Mouse (Mus musculus) induced T-regulatory cell, adult 2 months (primary cell): ENCODE measurements at regions not wholly inside any gene's neighbourhood (a gene's known extent, or its start where the extent isn't known, plus 50 kb on each side); places are given as distances from the start of the nearest gene placed in this dataset.

ENCODE experiments used
- DNase-seq: peaks from one replicate; pipeline ENCODE4 v3.0.0-alpha.2; 2012; ENCODE audit warnings: low read depth

DNA sequence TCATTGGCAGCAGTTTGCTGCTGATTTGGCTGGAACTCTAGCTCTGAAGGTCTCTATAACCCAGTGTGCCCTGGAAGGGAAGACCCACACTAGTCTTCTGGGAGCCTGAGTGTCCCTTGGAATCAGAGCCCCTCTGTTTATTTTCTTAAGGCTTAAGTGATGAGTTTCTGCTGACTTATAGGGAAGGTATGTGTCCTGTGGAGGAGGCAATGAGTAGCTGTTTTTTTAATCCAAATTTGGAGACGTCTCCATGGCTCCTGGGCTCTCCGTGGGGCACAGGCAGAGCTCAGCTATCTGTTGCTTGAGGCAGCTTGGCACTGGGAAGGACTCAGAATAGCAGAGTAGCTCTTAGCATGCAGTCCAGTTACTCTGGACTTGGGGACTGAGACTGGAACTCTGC, 146.4 kb downstream of the Ttc32 start:
- DNase-seq, result no peak

DNA sequence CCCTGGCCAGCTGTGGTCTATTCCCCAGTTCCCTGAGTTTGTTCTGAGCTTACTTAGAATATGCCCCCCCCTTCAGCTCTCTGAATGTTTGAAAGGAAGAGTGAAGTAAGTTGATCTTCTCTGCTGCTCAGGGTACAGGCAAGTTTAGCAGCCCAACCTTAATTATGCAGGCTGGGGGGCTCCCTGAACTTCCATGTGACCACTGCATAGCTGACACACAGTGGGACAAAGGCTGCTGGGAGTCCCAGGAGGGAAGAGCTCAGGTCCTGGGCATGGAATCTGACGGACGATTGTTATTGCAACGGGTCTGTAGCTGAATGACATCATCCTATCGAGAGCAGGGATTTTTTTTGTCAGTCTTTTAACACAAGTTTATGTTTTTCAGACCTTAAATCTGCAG, 148.8 kb downstream of the Ttc32 start:
- no peak for DNase-seq

DNA sequence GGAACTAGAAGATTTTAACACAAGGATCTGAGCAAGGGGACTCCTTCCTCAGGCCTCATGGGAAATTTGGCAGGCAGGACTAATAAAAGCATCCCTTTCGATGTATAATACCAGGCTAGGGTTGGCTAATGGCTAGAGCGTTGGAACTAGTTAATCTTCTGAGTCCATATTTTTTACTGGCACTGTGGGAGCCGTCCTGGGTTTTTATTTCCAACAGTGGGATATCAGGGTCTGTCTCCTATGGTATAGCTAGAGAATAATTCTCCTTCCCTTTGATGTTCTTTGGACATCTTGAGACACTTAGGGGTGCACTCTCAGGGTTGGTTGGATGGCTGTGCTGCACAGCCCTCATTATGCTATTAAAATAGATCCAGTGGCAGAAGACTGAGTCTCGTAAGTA, 150.9 kb downstream of the Ttc32 start:
- DNase-seq, result no peak

DNA sequence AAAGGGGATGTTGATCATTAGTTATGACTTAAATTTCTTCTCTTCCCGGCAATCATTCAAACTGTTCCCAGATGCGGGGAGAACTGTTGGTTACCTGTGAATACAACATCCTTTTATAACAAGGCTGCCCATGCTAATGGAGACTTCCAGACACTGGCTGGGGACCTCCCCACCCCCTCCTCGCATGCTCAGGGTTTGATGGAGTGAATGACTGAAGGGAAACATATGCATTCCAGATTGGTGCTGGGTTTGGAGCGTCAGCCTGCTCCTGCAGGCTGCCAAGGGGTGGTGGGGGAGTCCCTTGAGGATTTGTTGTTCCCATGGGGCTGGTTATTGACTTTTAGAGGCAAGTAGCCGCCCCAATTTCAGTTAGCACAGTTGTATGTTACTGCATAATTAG, 161.9 kb downstream of the Ttc32 start:
- no peak for DNase-seq

DNA sequence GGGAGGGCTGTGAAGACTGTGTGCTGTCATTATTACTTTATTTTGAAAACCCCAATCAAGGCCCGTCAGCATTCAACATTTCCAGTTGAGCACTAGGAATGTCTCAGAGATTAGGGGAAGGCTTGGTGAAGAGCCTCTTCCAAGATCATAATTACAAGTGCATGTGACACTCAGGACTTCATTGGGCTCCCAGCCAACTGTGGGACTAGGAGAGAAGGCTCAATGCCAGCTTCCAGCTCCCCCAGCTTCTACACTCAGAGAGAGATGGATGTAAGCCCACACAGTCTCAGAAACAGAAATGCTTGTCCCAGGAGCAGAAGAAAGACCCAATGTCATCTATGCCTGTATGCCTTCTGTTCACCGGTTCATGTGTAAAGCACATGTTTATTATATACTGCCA, 169.5 kb downstream of the Ttc32 start:
- DNase-seq, result no peak

DNA sequence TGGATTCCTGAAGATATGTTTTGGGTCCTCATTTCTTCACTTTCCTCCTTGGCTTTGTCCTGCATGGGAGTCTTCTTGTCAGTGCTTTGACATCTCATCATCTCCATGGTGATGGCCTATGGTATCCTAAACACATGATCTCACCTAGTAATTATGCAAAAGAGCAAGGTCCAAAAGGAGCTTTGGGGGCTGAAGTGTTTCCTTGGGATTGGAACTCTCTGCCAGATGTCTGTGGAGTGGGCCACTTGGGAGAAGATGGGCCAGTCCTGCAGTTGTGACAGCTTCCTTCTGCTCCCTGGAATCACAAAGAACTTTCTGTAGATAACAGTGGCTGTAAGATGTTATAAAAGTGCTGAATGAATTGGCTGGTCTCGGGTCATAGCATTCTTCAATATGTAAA, 182.4 kb downstream of the Ttc32 start:
- no peak for DNase-seq

DNA sequence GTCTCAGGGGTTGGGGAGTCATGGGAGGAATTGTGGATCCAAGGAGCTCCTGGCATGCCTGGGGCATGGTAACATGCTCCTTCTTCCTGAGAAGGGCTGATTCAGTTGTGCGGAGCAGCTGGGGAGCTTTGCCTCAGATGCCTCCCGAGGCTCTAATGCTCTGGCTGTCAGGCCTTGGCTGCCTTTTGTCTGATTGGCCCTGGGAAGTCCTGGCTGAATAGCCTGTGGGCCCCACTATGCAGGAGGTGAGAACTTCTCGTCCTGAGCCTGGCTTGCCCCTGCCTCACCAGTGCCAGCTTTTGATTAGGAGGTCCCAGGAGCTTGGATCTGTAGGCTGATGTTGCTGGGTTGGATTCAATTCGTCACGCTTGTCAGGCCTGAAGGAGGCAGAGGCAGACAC, 195.2 kb downstream of the Ttc32 start:
- no peak for DNase-seq

DNA sequence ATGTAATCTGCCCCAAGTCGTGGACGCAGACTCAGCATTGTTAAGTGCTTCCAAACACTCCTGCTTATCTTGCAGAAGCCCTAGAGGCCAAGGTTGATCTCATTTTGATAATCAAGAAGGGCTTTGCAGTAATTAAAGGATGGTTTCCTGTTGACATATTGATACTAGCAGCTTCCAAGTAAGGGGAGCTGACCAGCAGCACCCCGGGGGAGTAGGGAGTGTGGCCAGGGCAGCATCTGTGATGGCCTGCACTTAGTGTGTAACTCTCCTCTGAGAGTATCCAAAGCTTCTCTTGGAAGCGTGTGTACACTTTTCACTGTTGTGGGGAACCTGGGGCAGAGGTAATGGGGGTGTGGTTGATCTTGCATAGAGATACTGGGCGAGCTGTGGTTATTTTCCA, 198.1 kb downstream of the Ttc32 start:
- no peak for DNase-seq

DNA sequence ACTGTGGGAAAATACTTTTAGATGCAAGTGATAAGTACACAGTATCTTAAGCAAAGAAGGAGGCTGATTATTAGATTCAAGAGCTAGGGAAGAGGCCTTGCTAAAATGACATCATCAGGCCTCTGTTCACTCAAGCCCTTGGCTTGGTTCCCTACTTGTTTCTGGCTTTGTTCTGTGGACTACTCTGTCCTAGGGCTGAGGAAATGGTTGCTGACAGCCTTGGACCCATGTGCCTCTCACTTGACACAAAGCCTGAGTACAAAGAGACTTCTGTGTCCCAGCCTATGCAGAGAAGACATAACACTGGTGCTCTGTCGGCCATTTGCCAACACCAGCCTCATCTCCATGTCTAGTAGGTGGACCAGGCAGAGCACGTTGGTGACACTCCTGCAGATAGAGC, 198.7 kb downstream of the Ttc32 start:
- no peak for DNase-seq

DNA sequence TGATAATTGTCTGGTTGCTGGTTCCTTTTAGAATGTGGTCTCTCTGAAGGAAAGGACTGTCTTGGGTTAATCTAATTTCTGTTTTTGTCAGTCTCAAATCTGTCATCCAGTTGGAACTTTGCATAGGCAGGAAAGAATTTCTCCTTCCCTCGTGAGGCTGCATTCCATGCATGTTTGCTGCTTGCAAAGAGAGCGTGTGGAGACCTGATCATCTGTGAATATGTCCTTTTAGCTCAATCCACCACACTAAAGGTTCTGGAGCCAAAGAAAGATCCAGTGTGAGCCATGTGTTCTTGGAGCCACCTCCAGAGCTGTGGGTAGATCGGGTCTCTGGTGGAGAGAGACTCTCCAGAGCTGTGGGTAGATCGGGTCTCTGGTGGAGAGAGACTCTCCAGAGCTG, 200.2 kb downstream of the Ttc32 start:
- DNase-seq, result no peak

DNA sequence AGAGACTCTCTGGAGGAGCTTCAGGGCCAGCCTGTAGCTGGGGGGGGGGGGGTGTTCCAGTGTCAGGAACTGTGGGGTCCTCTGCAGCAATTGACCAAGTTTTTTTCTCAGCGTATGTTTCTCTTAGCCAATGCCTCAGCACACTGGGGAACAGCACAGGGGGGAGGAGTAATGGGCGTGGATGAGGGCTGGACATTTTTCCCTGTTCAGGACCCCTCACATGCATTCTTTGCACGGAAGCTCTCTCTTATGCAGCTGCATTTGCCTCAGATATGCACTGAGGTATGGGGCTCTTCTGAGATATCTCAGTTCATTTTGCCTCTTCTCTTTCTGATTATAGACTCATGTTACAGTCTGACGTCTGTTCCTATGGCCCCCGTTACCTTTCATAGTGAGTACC, 200.8 kb downstream of the Ttc32 start:
- DNase-seq, result no peak

DNA sequence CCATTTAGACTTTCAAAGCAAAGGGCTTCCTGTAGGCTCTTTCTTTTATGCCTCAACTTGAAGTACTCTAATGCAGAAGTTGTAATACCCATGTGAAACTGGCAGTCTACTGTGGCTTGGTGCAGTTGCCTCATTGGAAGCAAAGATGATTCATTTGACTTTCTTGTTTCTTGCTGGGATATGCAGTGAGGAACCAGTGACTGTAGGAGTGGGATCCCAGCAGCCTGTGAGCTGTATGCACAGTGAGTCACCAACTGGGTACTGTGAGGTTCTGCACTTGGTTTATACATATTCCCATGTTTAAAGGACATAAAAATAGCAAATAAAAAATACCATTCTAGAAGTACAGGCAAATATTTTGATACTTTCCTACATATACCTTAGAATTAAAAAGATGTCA, 202.6 kb downstream of the Ttc32 start:
- DNase-seq, result no peak

DNA sequence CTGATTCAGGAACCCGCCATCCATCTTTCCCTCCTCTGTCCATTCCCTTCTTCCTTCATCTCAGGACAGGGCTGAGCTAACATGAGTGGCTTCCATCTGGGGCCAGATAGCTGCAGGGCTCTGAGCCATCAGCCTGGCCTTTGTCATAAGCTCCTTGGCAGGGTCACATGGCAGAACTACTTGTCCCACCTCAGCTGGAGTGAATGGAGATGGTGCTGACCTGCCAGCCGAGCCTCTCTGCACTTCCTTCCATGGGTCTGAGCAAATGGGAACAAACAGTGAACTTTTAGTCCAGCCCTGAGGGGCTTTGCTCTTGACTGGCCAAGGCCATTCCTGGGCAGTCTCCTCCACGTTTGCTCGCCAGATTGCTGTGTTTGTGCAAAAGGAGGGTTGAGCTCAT, 206.1 kb downstream of the Ttc32 start:
- no peak for DNase-seq

DNA sequence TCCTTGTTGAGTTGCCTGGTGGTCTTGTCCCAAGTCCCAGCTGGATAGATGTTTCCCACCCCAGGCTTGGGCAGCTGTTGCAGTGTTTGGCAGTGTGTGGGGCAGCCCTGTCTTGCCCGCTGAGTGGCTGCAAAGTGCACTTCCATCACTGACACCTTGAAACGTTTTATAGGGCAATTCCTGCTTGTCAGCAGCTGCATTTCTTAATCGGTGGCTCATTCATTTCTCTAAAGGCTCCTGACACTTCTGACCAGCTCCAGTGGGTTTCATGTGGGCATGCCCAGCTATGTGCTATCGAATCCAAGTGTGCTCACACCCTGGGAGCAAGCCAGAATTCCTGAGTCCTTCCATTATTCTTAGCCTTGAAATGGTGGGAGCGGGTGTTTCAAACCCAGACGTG, 207.7 kb downstream of the Ttc32 start:
- DNase-seq, result no peak

DNA sequence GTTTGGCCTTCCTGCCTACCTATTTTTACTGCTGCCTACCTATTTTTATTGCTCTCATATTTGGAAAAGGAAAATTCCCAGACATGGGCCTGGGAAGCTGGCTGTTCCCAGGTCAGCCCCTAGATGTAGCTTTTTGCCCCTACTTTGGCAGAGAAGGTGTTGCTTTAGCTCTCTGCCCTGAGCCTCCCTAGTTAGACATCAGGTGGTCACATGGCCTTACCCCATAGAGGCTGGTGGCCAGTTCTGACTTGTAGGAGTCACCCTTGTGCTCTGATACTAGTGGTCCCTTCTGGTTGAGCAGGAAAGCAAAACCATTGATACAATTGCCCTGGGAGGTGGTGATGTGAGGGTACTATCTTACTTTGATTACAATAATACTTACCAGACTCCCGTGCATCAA, 208.2 kb downstream of the Ttc32 start:
- no peak for DNase-seq

DNA sequence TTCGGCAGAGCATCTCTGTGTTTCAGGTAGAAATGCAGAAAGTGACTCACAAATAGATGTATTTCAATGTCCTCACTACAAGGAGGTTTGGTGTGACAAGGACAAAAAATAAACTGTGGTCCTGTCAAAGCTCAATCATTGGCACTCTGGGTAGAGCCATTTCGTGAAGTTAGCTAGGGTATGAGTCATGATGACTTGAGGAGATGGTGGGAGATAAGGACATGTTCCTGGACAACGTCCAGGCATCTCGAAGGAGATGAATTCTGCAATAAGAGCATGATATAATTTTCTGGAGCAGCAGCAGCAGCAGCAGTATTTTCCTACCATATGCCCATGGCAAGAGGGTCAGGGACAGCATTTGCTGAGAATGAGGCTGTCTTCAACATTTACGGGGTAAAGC, 217.7 kb downstream of the Ttc32 start:
- no peak for DNase-seq

DNA sequence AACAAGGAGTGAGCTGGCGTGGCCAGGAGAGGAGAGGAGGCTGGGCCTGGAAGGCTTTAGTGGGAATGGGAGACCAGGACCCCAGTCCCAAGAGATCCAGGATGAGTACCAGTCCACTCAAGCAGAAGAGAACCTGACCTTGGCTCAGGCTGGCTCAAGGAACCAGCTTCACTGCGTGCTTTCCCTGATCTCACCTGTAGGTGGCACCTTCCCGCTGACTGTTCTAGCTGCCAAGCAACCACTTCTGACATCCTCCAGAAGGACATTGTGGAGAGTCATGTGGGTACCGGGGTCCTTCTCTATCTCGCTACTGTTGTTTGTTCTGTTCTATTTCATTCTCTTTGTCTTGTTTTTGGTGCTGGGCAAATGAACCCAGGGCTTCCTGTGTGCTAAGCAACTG, 222.0 kb downstream of the Ttc32 start:
- no peak for DNase-seq

DNA sequence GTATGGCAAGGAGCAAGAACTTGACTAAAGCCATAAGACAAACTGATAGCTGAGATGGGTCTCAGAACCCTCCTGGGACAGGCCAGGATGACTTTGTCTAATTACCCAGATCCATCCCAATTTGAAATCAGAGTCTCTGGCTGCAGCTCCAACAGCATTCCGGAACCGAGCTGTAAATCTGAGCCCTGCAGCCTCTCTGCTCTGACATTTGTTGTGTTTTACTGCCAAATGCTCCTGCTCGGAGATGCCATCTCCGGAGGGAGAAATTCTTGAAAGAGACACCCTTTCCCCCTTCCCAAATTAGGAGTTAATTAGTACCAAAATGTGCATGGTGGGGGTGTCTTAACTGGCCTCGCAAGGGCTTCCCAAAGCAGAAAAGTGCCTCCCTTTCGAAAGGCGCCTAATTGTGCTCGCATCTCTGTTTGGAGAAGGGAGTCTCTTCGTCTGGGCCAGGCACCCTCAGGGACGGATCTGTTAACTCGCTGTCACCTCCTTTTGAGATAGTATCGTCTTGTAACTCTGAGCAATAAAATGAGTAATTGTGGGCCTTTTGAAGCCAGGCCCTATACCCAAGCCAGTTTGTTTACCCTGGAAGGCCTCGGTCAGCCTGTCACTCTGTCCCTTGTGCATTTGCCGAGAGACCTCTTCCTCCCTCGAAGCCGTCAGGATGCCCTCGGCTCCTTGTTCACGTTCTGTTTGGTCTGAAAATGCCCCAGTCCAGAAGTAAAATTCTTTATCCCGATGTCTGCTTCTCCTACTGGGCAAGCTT, 223.7 kb downstream of the Ttc32 start:
- DNase-seq, result no peak

DNA sequence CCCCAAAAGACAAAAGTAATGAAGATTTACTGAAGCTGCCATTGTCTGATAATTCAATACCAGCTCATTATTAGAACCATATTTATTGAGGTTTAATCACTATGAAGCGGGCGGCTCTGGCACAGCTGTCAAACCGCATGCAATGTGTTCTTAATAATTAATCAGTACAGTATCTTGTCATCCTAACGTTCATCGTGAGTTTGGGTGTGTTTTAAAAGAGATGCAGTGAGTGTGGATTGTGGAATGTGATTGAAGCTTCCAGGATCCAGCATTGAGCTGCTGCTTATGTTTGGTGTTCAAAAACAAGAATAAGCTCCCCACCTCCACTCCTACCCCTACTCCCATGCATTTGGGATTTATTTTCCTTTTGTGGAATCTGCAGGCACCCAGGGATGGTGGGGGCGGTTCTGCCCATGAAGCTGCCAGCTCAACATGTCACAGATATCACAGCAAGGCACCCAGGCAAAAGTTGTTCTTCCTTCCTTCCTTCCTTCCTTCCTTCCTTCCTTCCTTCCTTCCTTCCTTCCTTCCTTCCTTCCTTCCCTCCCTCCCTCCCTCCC, 224.6 kb downstream of the Ttc32 start:
- no peak for DNase-seq

DNA sequence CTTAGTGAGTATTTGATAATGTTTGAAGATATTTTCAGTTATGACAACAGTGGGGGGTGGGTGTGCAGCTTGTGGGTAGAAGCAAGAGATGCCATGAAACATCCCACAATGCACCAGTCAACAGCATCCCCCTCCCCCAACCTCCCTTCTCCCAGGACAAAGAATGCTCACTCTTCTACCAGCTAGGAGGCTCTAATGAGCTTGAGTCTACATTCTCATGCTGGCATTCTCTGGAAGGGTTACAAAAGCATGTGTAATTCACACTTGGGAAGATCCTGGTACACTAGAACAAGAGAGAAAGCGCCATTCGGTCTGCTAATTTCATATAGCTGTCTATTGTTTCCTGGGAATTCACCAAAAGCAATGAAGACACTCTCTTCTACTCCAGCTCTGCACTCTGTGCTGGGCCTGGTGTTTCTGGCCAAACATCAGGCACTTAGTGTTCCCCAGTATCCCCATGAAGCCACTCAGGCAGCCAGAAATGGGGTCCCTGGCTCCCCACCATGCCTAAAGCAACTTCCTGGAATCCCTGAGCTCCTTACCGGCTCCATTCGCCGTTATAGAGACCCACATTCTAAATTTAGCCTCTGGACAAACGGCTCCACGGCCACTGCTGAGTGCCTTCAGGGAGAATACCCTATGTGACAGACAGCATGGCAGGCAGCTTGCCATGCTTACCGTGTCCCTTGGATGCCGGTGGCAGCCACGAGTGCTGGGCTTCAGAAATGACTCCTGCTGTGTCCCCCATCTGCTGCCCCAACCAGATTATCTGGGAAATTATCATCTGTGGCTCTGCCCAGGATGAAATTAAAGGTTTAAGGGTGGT, 226.1 kb downstream of the Ttc32 start:
- DNase-seq, result no peak

DNA sequence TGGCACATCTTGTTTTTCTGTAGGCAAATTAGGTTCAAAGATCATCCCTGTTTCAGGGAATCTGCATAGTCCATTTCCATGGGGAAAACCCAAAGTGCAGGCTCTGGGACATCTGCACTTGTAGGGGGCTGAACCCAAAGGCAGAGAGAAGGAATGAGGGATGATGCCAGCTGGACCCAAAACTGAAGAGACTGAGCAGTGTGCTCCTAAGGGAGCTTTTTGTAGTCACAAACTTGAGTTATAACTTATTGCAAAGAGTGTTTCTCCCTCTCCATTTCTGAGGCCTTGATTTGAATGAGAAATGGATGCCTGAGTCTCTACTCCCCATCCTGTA, 226.7 kb downstream of the Ttc32 start:
- DNase-seq, result no peak

DNA sequence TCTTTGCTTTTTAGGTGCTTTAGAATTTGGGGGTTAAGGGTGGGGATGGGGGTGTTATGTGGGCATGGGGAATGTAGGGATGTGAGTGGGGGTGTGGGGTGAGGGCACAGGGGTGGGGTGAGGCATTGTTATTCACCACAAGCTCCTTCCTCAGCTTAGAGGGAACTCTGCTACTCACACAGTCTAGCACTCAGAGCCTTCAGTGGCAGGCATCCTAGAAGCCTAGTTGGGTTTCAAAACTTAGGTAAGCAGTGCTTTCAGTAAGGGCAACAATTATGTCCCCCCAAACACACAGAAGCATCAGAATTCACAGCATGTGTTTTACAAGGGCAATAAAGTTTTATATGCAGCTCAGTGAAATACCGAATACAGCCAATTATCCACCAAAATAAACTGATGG, 228.4 kb downstream of the Ttc32 start:
- no peak for DNase-seq

DNA sequence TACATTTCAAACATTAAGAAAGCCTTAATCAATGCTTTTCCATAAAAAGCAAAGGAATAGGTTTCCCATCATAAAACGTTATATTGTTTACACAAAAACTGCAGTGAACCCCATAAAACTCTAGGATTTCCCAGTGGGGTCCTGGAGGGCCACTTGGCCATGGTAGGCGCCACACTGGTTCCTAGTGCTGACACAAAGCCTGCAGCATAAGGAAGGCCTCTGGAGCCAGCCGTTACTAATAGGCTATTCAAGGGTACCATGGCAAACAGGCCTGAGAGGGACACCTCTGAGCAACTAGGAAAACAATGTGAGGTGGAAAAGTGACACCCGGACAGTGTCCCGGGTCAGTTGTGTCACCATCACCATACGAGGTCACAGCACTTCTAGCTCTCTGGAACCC, 231.9 kb downstream of the Ttc32 start:
- DNase-seq, result no peak

DNA sequence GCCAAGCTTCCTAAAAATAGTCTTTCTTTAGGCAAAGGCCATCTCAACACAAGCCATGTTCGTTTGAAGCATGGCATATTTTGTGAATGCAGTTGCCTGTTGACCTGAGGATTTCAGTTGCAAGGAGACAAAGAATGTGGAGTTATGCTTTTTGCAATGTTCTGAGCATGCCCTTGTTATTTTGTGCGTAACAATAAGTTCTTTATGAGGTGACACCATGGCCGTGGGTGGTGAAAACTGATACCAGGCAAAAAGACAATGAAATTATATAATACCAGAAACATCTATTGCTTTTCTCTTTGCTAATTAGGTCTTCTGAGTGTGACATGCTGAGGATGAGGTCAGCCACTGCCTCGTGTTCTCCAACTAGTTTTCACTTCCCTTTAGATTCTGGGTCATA, 236.4 kb downstream of the Ttc32 start:
- DNase-seq, result no peak
